Comparison of ENCODE assay signal across 22 mouse cellular contexts in the genomic region with DNA sequence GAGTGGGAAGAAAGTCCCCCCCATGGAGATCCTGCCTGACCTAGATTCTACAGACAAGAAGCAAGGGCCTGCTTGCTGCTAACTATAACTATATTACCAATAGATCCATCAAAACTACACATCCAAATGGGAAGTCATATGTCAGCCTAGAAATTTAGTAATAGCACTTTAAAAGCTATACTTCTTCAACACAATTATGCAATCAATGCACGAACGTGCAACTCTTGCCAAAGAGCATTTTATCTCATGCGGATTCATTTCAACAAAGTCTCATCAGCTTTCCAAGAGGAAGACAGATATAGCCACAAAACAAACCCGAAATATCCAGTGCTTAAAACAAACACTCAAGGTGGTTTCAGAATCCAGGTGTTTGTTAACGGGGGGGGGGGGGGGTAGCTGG. TPM values are rescaled to one million over a fixed set of nuclear protein-coding genes. Genes with fewer than 3 reads are reported as not detected.
"Had no signal": no experiment of that assay in that cellular context is flagged by ENCODE, and none has a peak within 500 bp of the region (broad histone marks: within the 10 kb centered on the region; RNA-seq: fewer than 3 reads in every experiment).

No protein-coding gene starts in this region.

- H3K9me3 ChIP-seq: intestine, embryonic 15.5 days; liver, embryonic 13.5 days; megakaryocyte, embryonic 14.5 days; midbrain, embryonic 10.5 days; midbrain, embryonic 13.5 days; neural tube, embryonic 13.5 days; stomach, embryonic 15.5 days had no signal

- H3K4me2 ChIP-seq: intestine, embryonic 15.5 days; liver, embryonic 13.5 days; midbrain, embryonic 13.5 days; neural tube, embryonic 13.5 days; stomach, embryonic 15.5 days had no signal

- H3K9ac ChIP-seq: intestine, embryonic 15.5 days; liver, embryonic 13.5 days; midbrain, embryonic 13.5 days; neural tube, embryonic 13.5 days; stomach, embryonic 15.5 days had no signal

- H3K27ac ChIP-seq: intestine, embryonic 15.5 days; liver, embryonic 13.5 days; macrophage; midbrain, embryonic 10.5 days; midbrain, embryonic 13.5 days; neural tube, embryonic 13.5 days; stomach, embryonic 15.5 days had no signal

- ATAC-seq: intestine, embryonic 15.5 days; midbrain, embryonic 13.5 days; midbrain, embryonic 16.5 days had no signal

- H3K27me3 ChIP-seq: intestine, embryonic 15.5 days; neural tube, embryonic 13.5 days; stomach, embryonic 15.5 days had no signal

- H3K4me1 ChIP-seq: intestine, embryonic 15.5 days; liver, embryonic 13.5 days; megakaryocyte, embryonic 14.5 days; midbrain, embryonic 10.5 days; midbrain, embryonic 13.5 days; neural tube, embryonic 13.5 days; stomach, embryonic 15.5 days had no signal

- DNase-seq: kidney, adult 11 months; kidney, adult 8-10 months; kidney, postnatal 14 days; kidney, postnatal 4 days; liver, embryonic 13.5 days; lung, adult 2 months; lung, postnatal 10 days; retina, postnatal 1 day; spleen, adult 18-20 months; thymus, adult 18-20 months; thymus, postnatal 14 days; thymus, postnatal 4 days had no signal

- H3K36me3 ChIP-seq: intestine, embryonic 15.5 days; liver, embryonic 13.5 days; midbrain, embryonic 10.5 days; midbrain, embryonic 13.5 days; neural tube, embryonic 13.5 days; stomach, embryonic 15.5 days had no signal

- H3K4me3 ChIP-seq: intestine, embryonic 15.5 days; liver, embryonic 13.5 days; megakaryocyte, embryonic 14.5 days; midbrain, embryonic 10.5 days; midbrain, embryonic 13.5 days; myocyte; neural tube, embryonic 13.5 days; stomach, embryonic 15.5 days had no signal

RNA-seq across cellular contexts. Expression of a gene that starts 36.8 kb away (rescaled TPM):
- total RNA-seq: neutrophil, adult 5-6 weeks had no signal
- polyA plus RNA-seq: macrophage had no signal
